Mouse (Mus musculus) MEL (cell line): ENCODE measurements at regions not wholly inside any gene's neighbourhood (a gene's known extent, or its start where the extent isn't known, plus 50 kb on each side); places are given as distances from the start of the nearest gene placed in this dataset.

Experiments
- DNase-seq: peaks from one replicate; pipeline ENCODE4 v3.0.0; 2011; ENCODE audit warnings: low read depth, low spot score
- H3K27ac ChIP-seq: 2 replicates; pipeline ENCODE4 v1.5.1; 2012; ENCODE audit warnings: low read depth, mild to moderate bottlenecking, control low read depth, low read length, moderate library complexity; ENCODE audit not compliant: control insufficient read depth
- H3K27me3 ChIP-seq, 2 experiments: fragments of 150-350 bp in 1 of 2; sonication (generic) in 1 of 2; 2 replicates each; pipeline ENCODE4 v1.6.1; 2012; ENCODE audit warnings: low read length in 2 of 2, mild to moderate bottlenecking in 2 of 2, improper control_type of control experiment in 1 of 2, moderate library complexity in 1 of 2; ENCODE audit not compliant: insufficient read depth in 2 of 2, control insufficient read depth in 1 of 2
- H3K36me3 ChIP-seq, 2 experiments: 2 replicates each; pipeline ENCODE4 v1.6.1; 2012 to 2014; ENCODE audit warnings: low read length in 2 of 2, improper control_type of control experiment in 1 of 2, inconsistent platforms in 1 of 2, mild to moderate bottlenecking in 1 of 2; ENCODE audit not compliant: insufficient read depth in 2 of 2, control insufficient read depth in 1 of 2
- H3K4me1 ChIP-seq, 2 experiments: fragments of 150-350 bp in 1 of 2; sonication (generic) in 1 of 2; 2 replicates each; pipeline ENCODE4 v1.6.1; 2012; ENCODE audit warnings: low read length in 2 of 2, improper control_type of control experiment in 1 of 2, mild to moderate bottlenecking in 1 of 2; ENCODE audit not compliant: insufficient read depth in 2 of 2, control insufficient read depth in 1 of 2
- H3K4me3 ChIP-seq, 2 experiments: fragments of 150-350 bp in 1 of 2; sonication (generic) in 1 of 2; 2 replicates each; pipeline ENCODE4 v1.5.1; 2012; ENCODE audit warnings: low read depth in 2 of 2, low read length in 2 of 2, mild to moderate bottlenecking in 2 of 2, moderate library complexity in 2 of 2, control low read depth in 1 of 2, improper control_type of control experiment in 1 of 2; ENCODE audit not compliant: control insufficient read depth in 1 of 2, insufficient read depth in 1 of 2
- H3K79me2 ChIP-seq: 2 replicates; pipeline ENCODE4 v1.6.1; 2012; ENCODE audit warnings: mild to moderate bottlenecking, low read length, moderate library complexity; ENCODE audit not compliant: control insufficient read depth, poor library complexity, insufficient read depth
- H3K9ac ChIP-seq: 2 replicates; pipeline ENCODE4 v1.6.1; 2012; ENCODE audit warnings: low read depth, mild to moderate bottlenecking, control low read depth, low read length, moderate library complexity; ENCODE audit not compliant: control insufficient read depth, poor library complexity, severe bottlenecking
- H3K9me3 ChIP-seq: fragments of 150-350 bp; sonication (generic); replicated peaks from 2 replicates; pipeline ENCODE4 v1.6.1; 2012; ENCODE audit warnings: mild to moderate bottlenecking, low read length, improper control_type of control experiment, moderate library complexity; ENCODE audit not compliant: insufficient read depth
- CTCF ChIP-seq, 3 experiments: IDR thresholded peaks in 2 of 3; conservative IDR thresholded peaks in 1 of 3; 2 replicates each; pipeline ENCODE4 v1.5.1; 2011 to 2012; ENCODE audit warnings: low read length in 3 of 3, low read depth in 2 of 3, mild to moderate bottlenecking in 2 of 3, improper control_type of control experiment in 1 of 3, inconsistent platforms in 1 of 3, mixed read lengths in 1 of 3, moderate library complexity in 1 of 3; ENCODE audit not compliant: control insufficient read depth in 1 of 3, insufficient read depth in 1 of 3, poor library complexity in 1 of 3, severe bottlenecking in 1 of 3
- ELF1 ChIP-seq: IDR thresholded peaks from 2 replicates; pipeline ENCODE4 v1.6.1; 2014; ENCODE audit warnings: low read depth, mild to moderate bottlenecking, inconsistent platforms, low read length, improper control_type of control experiment, moderate library complexity
- EP300 ChIP-seq, 2 experiments: IDR thresholded peaks; 2 replicates each; pipeline ENCODE4 v1.6.1; 2011; ENCODE audit warnings: improper control_type of control experiment in 2 of 2, low read length in 2 of 2, low read depth in 1 of 2, mild to moderate bottlenecking in 1 of 2
- JUND ChIP-seq: IDR thresholded peaks from 2 replicates; pipeline ENCODE4 v1.6.1; 2011; ENCODE audit warnings: low read depth, mild to moderate bottlenecking, improper control_type of control experiment, low read length
- KAT2A ChIP-seq: conservative IDR thresholded peaks from 2 replicates; pipeline ENCODE4 v1.6.1; 2012; ENCODE audit warnings: low read depth, low read length, improper control_type of control experiment, inconsistent platforms
- MAX ChIP-seq: IDR thresholded peaks from 2 replicates; pipeline ENCODE4 v1.6.1; 2011; ENCODE audit warnings: low read length, improper control_type of control experiment
- MAZ ChIP-seq: IDR thresholded peaks from 2 replicates; pipeline ENCODE4 v1.6.1; 2012; ENCODE audit warnings: low read depth, mild to moderate bottlenecking, inconsistent platforms, low read length, improper control_type of control experiment
- MYB ChIP-seq: IDR thresholded peaks from 2 replicates; pipeline ENCODE4 v1.6.1; 2011; ENCODE audit warnings: mild to moderate bottlenecking, low read depth, low read length, improper control_type of control experiment
- MYC ChIP-seq: IDR thresholded peaks from 2 replicates; pipeline ENCODE4 v1.6.1; 2011; ENCODE audit warnings: low read depth, mild to moderate bottlenecking, low read length, improper control_type of control experiment, moderate library complexity
- NELFE ChIP-seq: IDR thresholded peaks from 2 replicates; pipeline ENCODE4 v1.6.1; 2011; ENCODE audit warnings: low read depth, low read length, improper control_type of control experiment
- POLR2A ChIP-seq, 2 experiments: IDR thresholded peaks; 2 replicates each; pipeline ENCODE4 v1.6.1; 2011 to 2012; ENCODE audit warnings: low read length in 2 of 2, mild to moderate bottlenecking in 2 of 2, control low read depth in 1 of 2, improper control_type of control experiment in 1 of 2, low read depth in 1 of 2, moderate library complexity in 1 of 2; ENCODE audit not compliant: control insufficient read depth in 1 of 2, insufficient read depth in 1 of 2, poor library complexity in 1 of 2
- POLR2AphosphoS5 ChIP-seq: IDR thresholded peaks from 2 replicates; pipeline ENCODE4 v1.6.1; 2012; ENCODE audit warnings: low read depth, borderline replicate concordance, mild to moderate bottlenecking, inconsistent platforms, low read length, moderate library complexity, mixed read lengths
- RAD21 ChIP-seq: IDR thresholded peaks from 2 replicates; pipeline ENCODE4 v1.6.1; 2011; ENCODE audit warnings: mild to moderate bottlenecking, low read depth, low read length, improper control_type of control experiment
- SIN3A ChIP-seq: IDR thresholded peaks from 2 replicates; pipeline ENCODE4 v1.6.1; 2012; ENCODE audit warnings: low read length, improper control_type of control experiment, inconsistent platforms
- UBTF ChIP-seq: IDR thresholded peaks from 2 replicates; pipeline ENCODE4 v1.6.1; 2012; ENCODE audit warnings: low read depth, mild to moderate bottlenecking, inconsistent platforms, low read length, improper control_type of control experiment, moderate library complexity, borderline replicate concordance; ENCODE audit not compliant: insufficient read depth
- USF1 ChIP-seq: IDR thresholded peaks from 2 replicates; pipeline ENCODE4 v1.6.1; 2014; ENCODE audit warnings: low read depth, mild to moderate bottlenecking, inconsistent platforms, low read length, improper control_type of control experiment, moderate library complexity
- USF2 ChIP-seq, 2 experiments: IDR thresholded peaks; 2 replicates each; pipeline ENCODE4 v1.6.1; 2011 to 2012; ENCODE audit warnings: improper control_type of control experiment in 2 of 2, low read length in 2 of 2, borderline replicate concordance in 1 of 2, inconsistent platforms in 1 of 2, low read depth in 1 of 2, mild to moderate bottlenecking in 1 of 2; ENCODE audit not compliant: insufficient read depth in 1 of 2
- ZC3H11A ChIP-seq: IDR thresholded peaks from 2 replicates; pipeline ENCODE4 v1.6.1; 2012; ENCODE audit warnings: low read depth, mild to moderate bottlenecking, inconsistent platforms, low read length, improper control_type of control experiment
- ZKSCAN1 ChIP-seq: IDR thresholded peaks from 2 replicates; pipeline ENCODE4 v1.6.1; 2012; ENCODE audit warnings: low read depth, mild to moderate bottlenecking, inconsistent platforms, low read length, improper control_type of control experiment, moderate library complexity
- ZNF384 ChIP-seq: IDR thresholded peaks from 2 replicates; pipeline ENCODE4 v1.6.1; 2012; ENCODE audit warnings: low read depth, mild to moderate bottlenecking, inconsistent platforms, low read length, improper control_type of control experiment

DNA sequence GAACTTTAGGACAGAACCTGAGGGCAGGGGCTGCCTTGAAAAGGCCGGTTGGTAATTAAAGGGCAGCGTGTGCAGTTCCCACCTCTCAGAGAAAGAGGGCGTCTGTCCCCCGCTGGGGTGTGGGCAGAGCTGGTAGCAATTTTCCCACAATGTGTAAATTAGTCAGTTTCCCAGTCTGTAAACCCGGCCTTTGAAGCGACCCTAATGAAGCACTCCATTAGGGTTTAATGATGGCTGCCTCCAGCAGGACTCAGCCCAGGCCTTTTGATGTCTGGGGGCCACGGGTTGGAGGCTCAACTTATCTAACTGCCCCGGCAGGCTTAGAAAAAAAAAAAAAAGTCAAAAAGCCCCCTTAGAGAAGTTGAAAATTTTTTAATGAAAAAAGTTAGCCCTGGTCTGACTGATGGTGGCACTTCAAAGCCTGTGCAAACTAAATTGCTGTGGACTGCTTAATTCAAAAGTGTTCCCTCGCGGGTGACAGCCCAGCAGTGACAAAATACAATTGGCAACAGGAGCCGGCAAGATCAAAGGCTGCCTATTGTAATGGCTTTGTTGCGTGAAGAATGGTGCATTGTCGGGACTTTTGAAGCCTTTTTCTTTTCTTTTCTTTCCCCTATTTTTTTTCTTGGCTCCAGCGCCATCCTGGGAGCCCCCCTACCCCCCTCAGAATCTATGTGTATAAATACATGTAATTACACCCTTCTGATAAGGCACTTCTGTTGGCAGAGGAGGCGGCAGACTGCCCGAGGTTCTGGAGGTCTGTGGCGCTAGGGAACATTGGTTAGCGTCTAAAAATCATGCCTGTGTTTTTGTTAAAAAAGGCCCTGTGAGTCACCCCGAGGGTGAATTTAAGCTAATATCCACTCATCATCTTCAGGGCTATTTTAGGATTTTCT, 71.3 kb upstream of the Msx1 start:
- Histone ChIP-seq H3K9ac (no peak overlapping the region), H3K4me3 (no peak overlapping the region), H3K79me2 (no peaks in the 10 kb centered on the region), H3K9me3 (no peaks in the 10 kb centered on the region), H3K4me1 (no peaks in the 10 kb centered on the region), H3K36me3 (no peaks in the 10 kb centered on the region), H3K27me3 (no peaks in the 10 kb centered on the region), H3K27ac (no peak overlapping the region)
- TF ChIP-seq USF2 (IDR thresholded peaks at IDR 0.05; ENCODE audit: borderline replicate concordance in 1 of 2, insufficient read depth in 1 of 2, low read depth in 1 of 2, low read length in 2 of 2) (no peak), POLR2AphosphoS5 (no peak), EP300 (IDR thresholded peaks at IDR 0.05; ENCODE audit: low read depth in 1 of 2, low read length in 2 of 2) (no peak), ZNF384 (no peak), POLR2A (IDR thresholded peaks at IDR 0.05; ENCODE audit: control insufficient read depth in 1 of 2, insufficient read depth in 1 of 2, low read depth in 1 of 2, low read length in 2 of 2, poor library complexity in 1 of 2) (no peak), MYC (no peak), MAX (no peak), RAD21 (no peak), ZC3H11A (no peak), JUND (no peak), USF1 (no peak), UBTF (no peak), ELF1 (no peak), SIN3A (no peak), MAZ (no peak), MYB (no peak), KAT2A (no peak), NELFE (no peak), CTCF (IDR thresholded peaks at IDR 0.05 in 2 of 3, conservative IDR thresholded peaks at IDR 0.05 in 1 of 3; ENCODE audit: control insufficient read depth in 1 of 3, insufficient read depth in 1 of 3, low read depth in 2 of 3, low read length in 3 of 3, poor library complexity in 1 of 3, severe bottlenecking in 1 of 3) (no peak), ZKSCAN1 (no peak)
- DNase-seq, result no peak
